Mouse (Mus musculus): ENCODE results near the gene Ccdc83. TPM values are rescaled to one million over a fixed set of nuclear protein-coding genes. Genes with fewer than 3 reads are reported as not detected.

Gene Ccdc83
- polyA plus RNA-seq, 1 experiment from 2014 or later = not detected

DNA sequence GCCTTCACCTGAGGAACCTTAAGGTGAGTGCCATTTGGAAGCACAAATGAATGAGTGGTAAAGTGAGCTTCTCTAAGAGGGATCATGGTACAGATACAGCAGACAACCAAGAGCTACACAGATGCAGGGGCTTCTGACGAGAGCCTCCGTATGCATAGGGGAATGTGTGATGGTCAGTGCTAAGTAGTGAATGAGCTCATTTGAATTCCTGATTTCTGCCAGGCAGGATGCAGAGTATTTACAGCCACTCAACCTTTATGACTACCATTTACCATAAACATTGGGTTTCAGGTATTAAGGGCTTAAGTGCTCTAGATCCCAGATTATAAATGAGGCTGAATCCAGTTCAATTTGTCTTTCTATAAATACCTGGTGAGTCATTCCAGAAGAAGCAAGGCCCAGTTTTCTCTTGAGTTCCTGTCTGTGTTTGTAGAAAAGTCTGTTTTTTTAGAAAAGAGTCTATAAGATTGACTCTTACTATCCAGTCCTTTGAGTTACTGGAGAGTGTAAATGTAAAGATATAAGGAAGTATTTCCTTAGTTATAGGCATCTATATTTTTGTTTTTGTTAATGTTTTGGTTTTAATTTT, 63.6 kb downstream of the Ccdc83 start:
- Histone ChIP-seq H3K4me3 (replicated peaks) (no peak overlapping the region), H3K9me3 (no peaks in the 10 kb centered on the region), H3K36me3 (no peaks in the 10 kb centered on the region), H3K4me1 (replicated peaks) (no peaks in the 10 kb centered on the region), H3K9ac (no peak overlapping the region), H3K27ac (no peak overlapping the region), H3K4me2 (replicated peaks) (no peak overlapping the region), H3K27me3 (replicated peaks) (no peaks in the 10 kb centered on the region)
- no peak for ATAC-seq
- WGBS = 66% methylated on average over 2 of the region's 2 CpGs

DNA sequence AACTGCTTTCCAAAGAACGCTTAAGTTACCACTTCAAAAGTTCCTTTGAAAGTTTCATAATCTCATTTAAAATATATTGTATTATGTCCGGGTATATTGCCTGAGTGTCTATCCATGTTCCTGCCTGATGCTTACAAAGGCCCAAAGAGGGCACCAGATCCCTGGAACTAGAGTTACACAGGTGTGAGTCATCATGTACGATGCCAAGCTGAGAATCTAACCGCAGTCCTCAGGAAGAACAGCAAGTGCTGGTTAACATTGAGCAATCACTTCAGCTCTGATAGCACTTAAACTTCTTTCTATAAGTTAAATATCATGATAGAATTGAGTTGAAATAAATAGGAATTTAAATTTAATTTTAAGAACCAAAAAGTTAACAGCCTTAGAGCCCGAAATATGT, 65.3 kb downstream of the Ccdc83 start:
- Histone ChIP-seq H3K27ac (no peak overlapping the region), H3K4me3 (replicated peaks) (no peak overlapping the region), H3K9me3 (no peaks in the 10 kb centered on the region), H3K27me3 (replicated peaks) (no peaks in the 10 kb centered on the region), H3K4me1 (replicated peaks) (no peaks in the 10 kb centered on the region), H3K9ac (no peak overlapping the region), H3K4me2 (replicated peaks) (no peak overlapping the region), H3K36me3 (no peaks in the 10 kb centered on the region)
- WGBS = 91% methylated on average over 5 of the region's 5 CpGs
- no peak for ATAC-seq

DNA sequence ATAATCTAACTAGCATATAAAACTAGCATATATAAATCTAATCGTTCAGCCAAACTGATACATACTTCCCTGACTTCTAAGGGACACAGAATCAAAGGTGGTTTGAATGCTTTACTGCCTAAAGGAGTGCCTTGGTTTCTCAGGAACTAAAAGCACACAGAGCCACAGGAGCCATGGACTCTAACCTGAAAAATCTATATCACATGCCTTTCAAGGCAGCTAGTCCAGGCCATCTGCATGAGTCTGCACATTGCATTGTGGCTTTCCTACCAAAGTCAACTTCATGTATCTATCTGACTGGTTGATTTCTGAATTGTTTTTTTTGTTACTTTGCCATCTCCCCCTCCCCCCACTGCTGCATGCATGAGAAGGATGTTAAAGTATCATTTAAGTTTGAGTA, 84.9 kb downstream of the Ccdc83 start:
- Histone ChIP-seq H3K4me2 (replicated peaks) (no peak overlapping the region), H3K4me1 (replicated peaks) (no peaks in the 10 kb centered on the region), H3K4me3 (replicated peaks) (no peak overlapping the region), H3K36me3 (peaks cover 6% of the 10 kb centered on the region; the same call in 1 of the 2 replicates), H3K9ac (no peak overlapping the region), H3K27me3 (replicated peaks) (no peaks in the 10 kb centered on the region), H3K9me3 (no peaks in the 10 kb centered on the region), H3K27ac (no peak overlapping the region)
- no peak for ATAC-seq
- 83% methylated on average over 1 of the region's 1 CpGs for WGBS

DNA sequence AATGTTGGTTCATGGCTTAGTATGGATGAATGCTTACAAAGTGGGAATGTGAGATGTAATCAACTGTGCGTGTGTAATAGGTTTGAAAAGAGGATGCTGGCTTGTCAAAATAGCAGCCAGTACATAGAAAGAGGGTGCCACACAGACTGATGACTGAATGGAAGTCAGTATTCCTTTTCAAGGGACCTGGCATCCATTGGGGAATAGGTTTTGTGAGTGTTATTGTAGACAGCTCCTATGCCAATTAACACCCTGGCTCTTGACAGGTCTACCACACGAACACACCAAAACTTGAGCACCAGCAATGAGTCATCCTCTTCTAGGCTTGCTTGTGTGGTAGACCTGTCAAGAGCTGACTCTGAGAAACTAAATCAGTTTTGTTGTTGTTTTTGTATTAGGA, 90.0 kb downstream of the Ccdc83 start:
- H3K4me1 ChIP-seq (replicated peaks) = no peaks in the 10 kb centered on the region
- H3K9ac ChIP-seq = no peak overlapping the region
- no peak for ATAC-seq
- no peaks in the 10 kb centered on the region for H3K9me3 ChIP-seq
- peaks cover 4% of the 10 kb centered on the region; the same call in 1 of the 2 replicates for H3K36me3 ChIP-seq
- no peak overlapping the region for H3K4me2 ChIP-seq (replicated peaks)
- no peak overlapping the region for H3K27ac ChIP-seq
- WGBS = 94% methylated on average over 2 of the region's 2 CpGs
- no peaks in the 10 kb centered on the region for H3K27me3 ChIP-seq (replicated peaks)
- no peak overlapping the region for H3K4me3 ChIP-seq (replicated peaks)

Other genes starting within 250 kb of the Ccdc83 start
- gene Picalm, start 135.6 kb downstream of the Ccdc83 start, polyA plus RNA-seq (2015; fragmentation: Nextera tagmentation; extraction: Ambion mirVana) = 30.8 and 33.3 TPM in 2 replicates
- 9.4 and 9.9 TPM in 2 replicates for gene Sytl2, start 36.5 kb upstream of the Ccdc83 start, polyA plus RNA-seq (2015; fragmentation: Nextera tagmentation; extraction: Ambion mirVana)
- 0.48 and 0.85 TPM in 2 replicates for gene Ccdc89, start 160.8 kb upstream of the Ccdc83 start, polyA plus RNA-seq (2015; fragmentation: Nextera tagmentation; extraction: Ambion mirVana)
- 26.2 and 35.0 TPM in 2 replicates for gene Crebzf, start 177.0 kb upstream of the Ccdc83 start, polyA plus RNA-seq (2015; fragmentation: Nextera tagmentation; extraction: Ambion mirVana)
- gene Tmem126a, start 191.5 kb upstream of the Ccdc83 start, polyA plus RNA-seq (2015; fragmentation: Nextera tagmentation; extraction: Ambion mirVana) = 137 and 140 TPM in 2 replicates
- gene Tmem126b, start 210.2 kb upstream of the Ccdc83 start, polyA plus RNA-seq (2015; fragmentation: Nextera tagmentation; extraction: Ambion mirVana) = 34.5 and 34.6 TPM in 2 replicates
- 4.7 and 4.8 TPM in 2 replicates for gene Dlg2, start 210.9 kb upstream of the Ccdc83 start, polyA plus RNA-seq (2015; fragmentation: Nextera tagmentation; extraction: Ambion mirVana)

All from intestine, embryonic 15.5 days (tissue).